Mouse (Mus musculus): ENCODE data around the gene Pigyl. TPM values are rescaled to one million over a fixed set of nuclear protein-coding genes. Genes with fewer than 3 reads are reported as not detected.

Gene Pigyl
- polyA plus RNA-seq (2015; fragmentation: Nextera tagmentation; extraction: Ambion mirVana): 89.8 and 97.6 TPM in 2 replicates

DNA sequence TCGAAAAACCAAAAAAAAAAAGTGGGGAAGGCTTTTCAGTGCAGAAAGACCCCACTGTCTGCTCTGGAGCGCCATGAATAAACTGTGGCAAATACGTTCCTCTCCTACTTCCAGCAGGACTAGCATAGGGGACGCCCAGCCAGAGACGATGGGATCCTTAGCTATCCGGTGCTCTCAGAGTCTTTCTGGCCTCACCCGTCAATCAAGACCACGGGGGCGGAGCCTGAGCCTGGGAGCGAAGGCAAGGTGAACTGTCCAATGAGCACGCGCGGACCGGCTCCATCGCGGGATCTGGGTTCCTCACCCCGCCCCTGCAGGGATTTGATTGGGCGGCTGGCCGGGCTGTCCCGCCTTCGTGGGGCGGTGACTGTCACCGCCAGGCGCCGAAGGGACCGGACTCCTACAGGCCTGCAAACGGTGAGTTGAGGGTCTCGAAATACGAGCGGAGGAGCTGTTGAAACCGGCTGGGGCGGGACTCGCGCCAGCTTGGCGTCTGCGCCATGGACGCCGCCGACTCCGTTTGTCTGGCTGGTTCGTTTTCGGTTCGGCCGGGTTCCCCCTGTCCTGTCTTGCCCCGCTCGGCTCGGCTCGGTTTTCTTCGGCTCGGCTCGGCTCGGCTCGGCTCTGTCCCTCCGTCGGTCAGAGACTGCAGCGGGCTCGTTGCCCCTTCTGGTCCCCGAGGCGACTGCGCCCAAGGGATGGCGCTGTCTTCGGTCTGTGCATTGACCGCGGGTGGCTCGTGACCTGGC is at the start of gene Pigyl:
Gene Pigyl, plus strand, starts transcription at position 350 of the 749 bp plus-strand sequence.
- Histone ChIP-seq H3K9me3 (ENCODE audit: control insufficient read depth, low read length) (no peaks in the 10 kb centered on the region), H3K27me3 (replicated peaks; ENCODE audit: control insufficient read depth, insufficient read depth, low read length) (no peaks in the 10 kb centered on the region), H3K9ac (ENCODE audit: low read depth, low read length) (peak within 1 kb of the TSS; percentile 86), H3K27ac (ENCODE audit: low read depth, low read length) (peak within 1 kb of the TSS; percentile 94), H3K4me3 (ENCODE audit: low read length) (peak within 1 kb of the TSS; percentile 77), H3K4me2 (ENCODE audit: low read length) (peak within 1 kb of the TSS; percentile 71), H3K4me1 (ENCODE audit: control insufficient read depth, insufficient read depth, low read depth, low read length) (peaks cover 12% of the 10 kb centered on the region), H3K36me3 (ENCODE audit: control insufficient read depth, insufficient read depth, low read length) (no peaks in the 10 kb centered on the region)
- peak; percentile 99 for ATAC-seq
- WGBS: under 1% methylated on average over 48 of the region's 65 CpGs

DNA sequence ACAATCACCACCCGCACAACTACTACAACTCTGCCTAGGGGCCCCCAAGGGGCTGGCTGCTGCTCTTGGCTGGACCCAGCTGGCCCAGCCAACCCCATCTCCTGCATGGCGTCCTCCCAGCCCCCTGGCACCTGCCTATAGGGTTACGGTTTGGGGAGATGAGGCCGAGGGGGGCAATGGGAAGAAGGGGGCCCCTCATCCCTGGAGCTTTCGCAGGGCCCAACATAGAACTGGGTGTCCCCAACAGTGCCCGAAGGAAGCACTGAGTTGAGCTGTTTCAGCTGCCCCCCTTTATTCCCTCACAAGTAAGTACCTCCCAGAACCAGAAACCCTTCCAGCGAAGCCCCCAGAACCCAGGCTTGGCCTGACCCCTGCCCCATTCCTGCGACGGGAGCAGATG is 48.5 kb upstream of the Pigyl start:
- Histone ChIP-seq H3K36me3 (ENCODE audit: control insufficient read depth, insufficient read depth, low read length) (peaks cover 21% of the 10 kb centered on the region), H3K27ac (ENCODE audit: low read depth, low read length) (no peak overlapping the region), H3K4me1 (ENCODE audit: control insufficient read depth, insufficient read depth, low read depth, low read length) (no peaks in the 10 kb centered on the region), H3K27me3 (replicated peaks; ENCODE audit: control insufficient read depth, insufficient read depth, low read length) (no peaks in the 10 kb centered on the region), H3K9ac (ENCODE audit: low read depth, low read length) (no peak overlapping the region; the same call in 1 of the 2 replicates), H3K4me3 (ENCODE audit: low read length) (no peak overlapping the region), H3K4me2 (ENCODE audit: low read length) (no peak overlapping the region), H3K9me3 (ENCODE audit: control insufficient read depth, low read length) (no peaks in the 10 kb centered on the region)
- WGBS: 91% methylated on average over 9 of the region's 9 CpGs
- no peak for ATAC-seq

DNA sequence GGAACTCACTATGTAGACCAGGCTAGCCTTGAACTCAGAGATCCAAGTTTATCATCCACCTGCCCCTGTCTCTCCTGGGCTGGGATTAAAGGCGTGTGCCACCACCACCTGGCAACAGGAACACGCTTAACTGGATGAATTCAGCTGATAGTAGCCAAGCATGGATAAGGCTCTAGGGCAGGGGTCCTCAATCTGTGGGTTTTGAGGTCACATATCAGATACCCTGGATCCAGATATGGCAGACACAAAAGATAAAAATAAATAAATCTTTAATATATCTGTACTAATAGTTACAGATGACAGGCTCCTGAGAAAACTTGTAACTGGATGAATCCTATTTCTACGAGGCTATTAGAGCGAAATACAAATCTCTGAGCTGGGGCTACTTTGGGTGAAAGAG is 41.0 kb upstream of the Pigyl start:
- Histone ChIP-seq H3K36me3 (ENCODE audit: control insufficient read depth, insufficient read depth, low read length) (peaks cover 22% of the 10 kb centered on the region), H3K9ac (ENCODE audit: low read depth, low read length) (peak overlapping the region; percentile 88), H3K9me3 (ENCODE audit: control insufficient read depth, low read length) (no peaks in the 10 kb centered on the region), H3K27me3 (replicated peaks; ENCODE audit: control insufficient read depth, insufficient read depth, low read length) (no peaks in the 10 kb centered on the region), H3K4me2 (ENCODE audit: low read length) (peak overlapping the region; percentile 89), H3K4me1 (ENCODE audit: control insufficient read depth, insufficient read depth, low read depth, low read length) (peaks cover 16% of the 10 kb centered on the region), H3K27ac (ENCODE audit: low read depth, low read length) (no peak overlapping the region), H3K4me3 (ENCODE audit: low read length) (peak overlapping the region; percentile 91)
- no peak for ATAC-seq
- 83% methylated on average over 4 of the region's 4 CpGs for WGBS

DNA sequence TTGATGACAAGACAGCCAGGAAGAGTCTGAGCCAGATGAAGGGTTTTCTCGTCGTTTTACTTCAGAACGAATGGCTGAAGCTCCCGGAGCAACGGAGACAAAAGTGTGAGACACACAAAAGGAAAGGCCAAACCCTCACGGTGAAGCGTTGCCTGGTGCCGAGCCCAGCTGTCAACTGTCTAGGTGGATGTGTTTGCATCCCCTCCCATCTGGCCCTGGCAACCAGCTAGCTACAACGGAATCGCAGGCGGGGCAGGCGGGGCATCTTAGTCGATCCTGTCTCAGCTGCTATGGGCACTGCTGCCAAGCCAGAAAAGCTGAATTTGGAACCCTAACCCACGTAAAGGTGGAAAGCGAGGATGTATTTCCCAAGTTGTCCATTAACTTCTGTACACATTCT is 40.6 kb upstream of the Pigyl start:
- peak overlapping the region; percentile 91 for H3K4me3 ChIP-seq (ENCODE audit: low read length)
- H3K9ac ChIP-seq (ENCODE audit: low read depth, low read length): peak overlapping the region; percentile 88
- H3K9me3 ChIP-seq (ENCODE audit: control insufficient read depth, low read length): no peaks in the 10 kb centered on the region
- no peaks in the 10 kb centered on the region for H3K27me3 ChIP-seq (replicated peaks; ENCODE audit: control insufficient read depth, insufficient read depth, low read length)
- no peak for ATAC-seq
- no peak overlapping the region; the same call in 1 of the 2 replicates for H3K27ac ChIP-seq (ENCODE audit: low read depth, low read length)
- peaks cover 22% of the 10 kb centered on the region for H3K36me3 ChIP-seq (ENCODE audit: control insufficient read depth, insufficient read depth, low read length)
- 10% methylated on average over 15 of the region's 15 CpGs for WGBS
- peak overlapping the region; percentile 89 for H3K4me2 ChIP-seq (ENCODE audit: low read length)
- H3K4me1 ChIP-seq (ENCODE audit: control insufficient read depth, insufficient read depth, low read depth, low read length): peaks cover 16% of the 10 kb centered on the region

DNA sequence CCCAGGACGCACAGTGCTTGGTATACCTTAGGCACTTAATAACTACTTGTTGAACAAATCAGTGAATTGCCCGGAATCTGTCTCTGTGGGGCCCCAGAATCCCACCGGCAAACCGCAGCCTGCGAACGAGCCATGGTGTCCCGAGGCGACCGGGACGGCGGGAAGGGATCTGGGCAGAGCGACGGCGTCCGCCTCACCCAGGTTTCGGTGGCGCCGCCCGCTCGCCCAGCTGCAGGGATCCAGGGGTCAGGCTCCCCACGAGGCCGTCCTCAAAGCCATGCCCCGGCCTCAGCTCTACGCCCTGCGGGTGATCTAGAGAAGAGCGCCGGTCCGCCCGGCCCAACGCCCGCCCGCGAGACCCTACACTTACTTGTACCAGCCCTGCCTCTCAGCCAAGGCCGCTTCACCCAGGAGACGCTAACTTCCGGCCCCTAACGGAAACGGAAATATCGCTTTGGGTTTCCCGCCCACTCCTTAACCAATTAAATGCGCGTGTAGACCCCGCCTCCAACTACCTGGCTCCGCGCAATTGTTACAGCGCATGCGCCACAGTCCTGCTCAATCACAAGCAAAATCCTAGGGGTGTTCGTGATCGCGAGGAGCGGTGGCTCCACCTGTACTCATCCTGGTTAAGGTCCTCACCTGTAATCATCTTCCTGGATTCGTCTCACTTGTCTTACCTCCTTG is 39.8 kb upstream of the Pigyl start, which contains the start of gene Elof1:
Gene Elof1, minus strand, starts transcription at position 433 of the 687 bp plus-strand sequence.
- Histone ChIP-seq H3K27ac (ENCODE audit: low read depth, low read length) (peak within 1 kb of the TSS; percentile 78), H3K4me1 (ENCODE audit: control insufficient read depth, insufficient read depth, low read depth, low read length) (peaks cover 16% of the 10 kb centered on the region), H3K27me3 (replicated peaks; ENCODE audit: control insufficient read depth, insufficient read depth, low read length) (no peaks in the 10 kb centered on the region), H3K36me3 (ENCODE audit: control insufficient read depth, insufficient read depth, low read length) (peaks cover 18% of the 10 kb centered on the region), H3K9ac (ENCODE audit: low read depth, low read length) (peak within 1 kb of the TSS; percentile 88), H3K4me2 (ENCODE audit: low read length) (peak within 1 kb of the TSS; percentile 89), H3K9me3 (ENCODE audit: control insufficient read depth, low read length) (no peaks in the 10 kb centered on the region), H3K4me3 (ENCODE audit: low read length) (peak within 1 kb of the TSS; percentile 91)
- peak; percentile 97 for ATAC-seq
- under 1% methylated on average over 49 of the region's 52 CpGs for WGBS

DNA sequence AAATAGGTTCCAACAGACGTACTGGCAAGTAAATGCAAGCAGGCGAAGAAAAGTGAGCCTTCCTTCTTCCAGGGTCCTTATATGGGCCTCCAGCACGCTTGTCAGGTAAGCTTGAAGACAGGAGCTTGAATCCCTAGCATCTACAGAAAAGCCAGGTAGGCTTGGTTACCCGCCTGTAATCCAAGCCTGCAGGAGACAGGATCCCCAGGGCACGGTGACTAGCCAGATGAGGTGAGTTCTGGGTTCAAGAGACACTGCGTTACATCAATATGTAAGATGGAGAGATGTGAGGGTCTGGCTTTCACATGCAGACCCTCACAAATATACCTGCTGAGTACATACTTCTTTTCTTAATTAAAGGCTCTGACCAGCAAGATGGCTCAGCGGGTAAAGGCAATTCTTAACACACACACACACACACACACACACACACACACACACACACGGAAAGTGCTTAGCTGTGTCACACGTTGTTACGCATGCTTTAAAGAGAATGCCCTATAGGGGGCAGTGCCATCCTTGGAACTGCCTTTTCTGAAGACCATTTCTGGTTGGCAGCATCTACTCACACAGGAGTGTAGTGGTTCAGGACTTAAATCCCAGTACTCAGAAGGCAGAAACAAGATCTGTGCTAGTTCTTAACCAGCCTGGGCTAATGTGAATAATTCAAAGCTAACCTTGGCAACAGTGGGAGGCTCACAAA is 38.7 kb upstream of the Pigyl start:
- Histone ChIP-seq H3K9ac (ENCODE audit: low read depth, low read length) (peak overlapping the region; percentile 63; the same call in 1 of the 2 replicates), H3K9me3 (ENCODE audit: control insufficient read depth, low read length) (no peaks in the 10 kb centered on the region), H3K27ac (ENCODE audit: low read depth, low read length) (no peak overlapping the region), H3K27me3 (replicated peaks; ENCODE audit: control insufficient read depth, insufficient read depth, low read length) (no peaks in the 10 kb centered on the region), H3K36me3 (ENCODE audit: control insufficient read depth, insufficient read depth, low read length) (peaks cover 9% of the 10 kb centered on the region), H3K4me2 (ENCODE audit: low read length) (peak overlapping the region; percentile 89), H3K4me1 (ENCODE audit: control insufficient read depth, insufficient read depth, low read depth, low read length) (peaks cover 16% of the 10 kb centered on the region), H3K4me3 (ENCODE audit: low read length) (peak overlapping the region; percentile 91)
- no peak for ATAC-seq
- WGBS: 45% methylated on average over 10 of the region's 10 CpGs

DNA sequence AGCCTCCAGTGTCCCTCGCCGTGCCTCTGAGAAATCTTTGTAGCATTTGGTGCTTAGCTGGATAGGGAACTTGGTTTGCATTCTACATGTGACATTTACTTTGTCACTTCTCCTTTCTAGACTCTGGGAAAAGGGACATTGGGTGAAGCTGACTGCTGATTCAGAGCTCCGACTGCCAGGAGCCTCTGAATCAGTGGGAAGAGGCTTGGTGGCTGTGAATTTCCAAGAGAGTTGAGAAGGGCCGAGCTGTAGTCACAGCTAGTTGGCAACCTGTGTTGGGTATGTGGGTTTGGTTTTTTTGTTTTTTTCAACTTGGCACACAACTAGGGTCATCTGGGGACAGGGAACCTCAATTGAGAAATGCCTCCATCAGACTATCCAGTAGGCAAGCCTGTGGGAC is 37.1 kb upstream of the Pigyl start:
- Histone ChIP-seq H3K4me1 (ENCODE audit: control insufficient read depth, insufficient read depth, low read depth, low read length) (peaks cover 16% of the 10 kb centered on the region), H3K9ac (ENCODE audit: low read depth, low read length) (no peak overlapping the region)

DNA sequence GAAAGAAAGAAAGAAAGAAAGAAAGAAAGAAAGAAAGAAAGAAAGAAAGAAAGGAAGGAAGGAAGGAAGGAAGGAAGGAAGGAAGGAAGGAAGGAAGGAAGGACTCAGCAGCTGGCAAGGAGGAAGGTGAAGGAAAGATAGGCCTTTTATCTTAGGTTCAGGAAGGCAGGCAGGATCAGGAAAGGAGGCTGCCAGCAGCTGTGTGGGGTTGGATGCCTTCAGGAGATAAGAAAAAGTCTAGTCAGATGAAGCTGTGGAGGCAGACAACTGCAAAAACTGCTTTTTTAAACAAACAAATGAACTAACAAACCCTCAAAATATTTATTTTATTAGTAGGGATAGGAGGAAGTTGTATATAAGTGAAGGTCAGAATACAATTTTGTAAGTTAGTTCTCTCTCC is 35.1 kb upstream of the Pigyl start:
- Histone ChIP-seq H3K9me3 (ENCODE audit: control insufficient read depth, low read length) (no peaks in the 10 kb centered on the region), H3K4me1 (ENCODE audit: control insufficient read depth, insufficient read depth, low read depth, low read length) (peaks cover 4% of the 10 kb centered on the region), H3K36me3 (ENCODE audit: control insufficient read depth, insufficient read depth, low read length) (no peaks in the 10 kb centered on the region), H3K4me2 (ENCODE audit: low read length) (no peak overlapping the region), H3K27me3 (replicated peaks; ENCODE audit: control insufficient read depth, insufficient read depth, low read length) (no peaks in the 10 kb centered on the region), H3K4me3 (ENCODE audit: low read length) (no peak overlapping the region), H3K27ac (ENCODE audit: low read depth, low read length) (no peak overlapping the region), H3K9ac (ENCODE audit: low read depth, low read length) (no peak overlapping the region)
- ATAC-seq: no peak

More for the DNA sequence above, 37.1 kb upstream of the Pigyl start:
- 93% methylated on average over 4 of the region's 4 CpGs for WGBS
- H3K27ac ChIP-seq (ENCODE audit: low read depth, low read length): no peak overlapping the region
- no peaks in the 10 kb centered on the region for H3K9me3 ChIP-seq (ENCODE audit: control insufficient read depth, low read length)
- no peak overlapping the region for H3K4me3 ChIP-seq (ENCODE audit: low read length)
- H3K36me3 ChIP-seq (ENCODE audit: control insufficient read depth, insufficient read depth, low read length): no peaks in the 10 kb centered on the region
- no peak overlapping the region for H3K4me2 ChIP-seq (ENCODE audit: low read length)
- no peaks in the 10 kb centered on the region for H3K27me3 ChIP-seq (replicated peaks; ENCODE audit: control insufficient read depth, insufficient read depth, low read length)
- ATAC-seq: no peak

DNA sequence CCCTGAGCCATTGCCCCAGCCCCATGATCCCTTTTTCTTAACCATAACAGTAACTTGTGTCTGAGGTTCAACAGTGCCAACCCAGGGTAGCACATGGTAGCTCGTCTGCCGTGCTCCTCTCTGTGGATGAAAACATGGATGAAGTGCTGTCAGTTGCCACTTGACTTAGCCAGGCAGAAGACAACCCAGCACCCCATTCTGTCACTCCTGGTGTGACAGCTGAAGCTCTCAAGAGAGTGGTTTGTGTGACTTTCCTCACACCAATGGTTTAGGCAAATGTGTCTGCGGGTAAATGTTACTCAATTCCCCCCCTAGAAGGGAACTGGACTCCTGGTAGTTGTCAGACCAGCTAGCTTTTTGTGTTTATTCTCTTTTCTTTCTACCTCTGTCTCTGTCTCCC is 34.6 kb upstream of the Pigyl start:
- Histone ChIP-seq H3K9me3 (ENCODE audit: control insufficient read depth, low read length) (no peaks in the 10 kb centered on the region), H3K27ac (ENCODE audit: low read depth, low read length) (no peak overlapping the region), H3K4me1 (ENCODE audit: control insufficient read depth, insufficient read depth, low read depth, low read length) (peaks cover 4% of the 10 kb centered on the region), H3K27me3 (replicated peaks; ENCODE audit: control insufficient read depth, insufficient read depth, low read length) (no peaks in the 10 kb centered on the region), H3K4me2 (ENCODE audit: low read length) (no peak overlapping the region), H3K9ac (ENCODE audit: low read depth, low read length) (no peak overlapping the region), H3K36me3 (ENCODE audit: control insufficient read depth, insufficient read depth, low read length) (no peaks in the 10 kb centered on the region), H3K4me3 (ENCODE audit: low read length) (no peak overlapping the region)
- no peak for ATAC-seq
- WGBS: 86% methylated on average over 3 of the region's 3 CpGs
